13 mouse cellular contexts compared by ENCODE assay signal in the genomic region with DNA sequence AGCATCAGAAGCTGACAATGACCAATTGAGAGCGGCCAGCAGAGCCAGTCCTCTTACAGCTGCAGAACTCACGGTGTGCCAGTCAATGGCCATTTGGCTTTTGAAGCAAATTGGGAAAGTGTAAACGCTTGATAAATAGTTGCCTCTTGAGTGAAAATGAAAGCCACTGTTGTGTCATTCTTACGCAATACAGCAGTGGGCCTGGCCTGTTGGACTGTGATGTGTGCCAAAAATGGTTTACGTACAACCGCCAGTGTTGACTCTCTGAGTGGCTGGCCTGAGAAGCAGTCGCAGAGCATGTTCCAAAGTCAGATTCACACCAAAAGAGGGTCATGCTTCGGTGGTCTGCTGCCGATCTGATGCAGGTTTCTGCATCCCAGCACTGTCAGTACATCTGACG. TPM values are rescaled to one million over a fixed set of nuclear protein-coding genes. Genes with fewer than 3 reads are reported as not detected.
DNase-seq lines count a peak whose midpoint lies in the region; ATAC-seq lines count a peak whose summit lies in the region.
"Had no signal": no experiment of that assay in that cellular context is flagged by ENCODE, and none has a peak within 500 bp of the region (broad histone marks: within the 10 kb centered on the region; RNA-seq: fewer than 3 reads in every experiment).

No protein-coding gene starts in this region.

- peaks cover 27% of the 10 kb centered on the region for H3K4me1 ChIP-seq in heart, embryonic 11.5 days (ENCODE audit: control insufficient read depth, insufficient read depth, low read length)
- H3K4me1 ChIP-seq: embryonic facial prominence, embryonic 12.5 days had no signal

- H3K27me3 ChIP-seq in heart, embryonic 11.5 days (ENCODE audit: control insufficient read depth, insufficient read depth, low read length) = no peaks in the 10 kb centered on the region
- H3K27me3 ChIP-seq: embryonic facial prominence, embryonic 12.5 days had no signal

- H3K36me3 ChIP-seq in heart, embryonic 11.5 days (ENCODE audit: control insufficient read depth, insufficient read depth, low read length) = no peaks in the 10 kb centered on the region

- intact Hi-C loops in left cerebral cortex, postnatal 36 days (cut with DNase I) = loop anchor here (1.0 kb wide), 1 partner anchor 17 kb away; a partner anchor contains a TSS

- H3K27ac ChIP-seq in heart, embryonic 11.5 days (ENCODE audit: low read depth, low read length) = no peak overlapping the region
- H3K27ac ChIP-seq: embryonic facial prominence, embryonic 12.5 days had no signal

- H3K9ac ChIP-seq in heart, embryonic 11.5 days (ENCODE audit: low read depth, low read length) = no peak overlapping the region
- H3K9ac ChIP-seq: embryonic facial prominence, embryonic 12.5 days had no signal

- 90% methylated on average over 10 of the region's 10 CpGs for WGBS in heart, embryonic 11.5 days (ENCODE audit: insufficient replicate concordance)

- no peak overlapping the region for H3K4me3 ChIP-seq in heart, embryonic 11.5 days (ENCODE audit: low read depth, low read length)
- H3K4me3 ChIP-seq: embryonic facial prominence, embryonic 12.5 days had no signal

- no peak for ATAC-seq in heart, embryonic 11.5 days (replicated peaks; ENCODE audit: insufficient number of reproducible peaks, low FRiP score, low TSS enrichment)
- no peak for ATAC-seq in cerebellum, adult (ENCODE audit: insufficient number of reproducible peaks, low FRiP score, low TSS enrichment)
- ATAC-seq: intestine, postnatal 0 days; midbrain, embryonic 16.5 days had no signal

- DNase-seq in heart, adult 11 months = peak; percentile 95
- DNase-seq in 3134 (ENCODE audit: extremely low read depth, insufficient read length, low spot score) = peak; percentile 31
- peak; percentile 79 for DNase-seq in brain, adult 2 months (ENCODE audit: low read depth, low spot score)
- peak; percentile 24 for DNase-seq in lung, postnatal 14 days
- no peak for DNase-seq in thymus, postnatal 25 days
- no peak for DNase-seq in left cerebral cortex, postnatal 36 days (ENCODE audit: low spot score in 2 of 2)
- DNase-seq: gastrocnemius, postnatal 25 days; left cerebral cortex, postnatal 4 days had no signal

- H3K4me2 ChIP-seq in heart, embryonic 11.5 days = no peak overlapping the region
- H3K4me2 ChIP-seq: embryonic facial prominence, embryonic 12.5 days had no signal

- no peaks in the 10 kb centered on the region for H3K9me3 ChIP-seq in heart, embryonic 11.5 days (replicated peaks; ENCODE audit: control insufficient read depth, low read length)
- H3K9me3 ChIP-seq: embryonic facial prominence, embryonic 12.5 days had no signal

RNA-seq across cellular contexts. Expression of a gene that starts 17.7 kb away (rescaled TPM):
- 19.9 and 24.0 TPM in 2 replicates for polyA plus RNA-seq in heart, embryonic 11.5 days (2014; fragmentation: Nextera tagmentation; extraction: Ambion mirVana)
- 10 to 100 TPM; 37.5 to 43.2 TPM for total RNA-seq in left cerebral cortex, postnatal 36 days (2021)

RNA-seq across cellular contexts. Expression of a gene that starts 27.4 kb away (rescaled TPM):
- 29.8 and 40.7 TPM in 2 replicates for polyA plus RNA-seq in heart, embryonic 11.5 days (2014; fragmentation: Nextera tagmentation; extraction: Ambion mirVana)
- total RNA-seq in left cerebral cortex, postnatal 36 days (2021) = 10 to 100 TPM; 67.1 to 75.2 TPM

Comparison
In these comparisons a context has a peak if more than half of its experiments do, and no peak if none do; other contexts are left out.
1. DNase-seq: peak in heart, adult 11 months (single experiment), 3134 (single experiment), brain, adult 2 months (single experiment) and lung, postnatal 14 days (single experiment); none in thymus, postnatal 25 days (single experiment) and left cerebral cortex, postnatal 36 days (0 of 2).